Mouse (Mus musculus) embryonic stem cell, embryonic (primary cell): ENCODE measurements around the gene C1rb.
"Not testable (repeated sequence)": the region's sequence is repeated elsewhere in the genome, so short reads cannot be mapped to it uniquely, and the experiment has no call there.

ENCODE experiments used
- CTCF ChIA-PET, 4 experiments: fragments of 300-600 bp in 2 of 4; fragments of 350-600 bp in 2 of 4; sonication (Branson Sonifier 250); formaldehyde crosslinking; loops; one replicate each; lab custom pipeline; 2022; ENCODE audit warnings: inconsistent platforms in 2 of 4; lab: Charles Lee
- POLR2A ChIA-PET, 4 experiments: fragments of 300-600 bp in 2 of 4; fragments of 350-600 bp in 2 of 4; sonication (Branson Sonifier 250); formaldehyde crosslinking; loops; one replicate each; lab custom pipeline; 2022; ENCODE audit warnings: antibody characterized with exemption in 4 of 4, inconsistent platforms in 1 of 4; lab: Charles Lee

The C1rb gene

DNA sequence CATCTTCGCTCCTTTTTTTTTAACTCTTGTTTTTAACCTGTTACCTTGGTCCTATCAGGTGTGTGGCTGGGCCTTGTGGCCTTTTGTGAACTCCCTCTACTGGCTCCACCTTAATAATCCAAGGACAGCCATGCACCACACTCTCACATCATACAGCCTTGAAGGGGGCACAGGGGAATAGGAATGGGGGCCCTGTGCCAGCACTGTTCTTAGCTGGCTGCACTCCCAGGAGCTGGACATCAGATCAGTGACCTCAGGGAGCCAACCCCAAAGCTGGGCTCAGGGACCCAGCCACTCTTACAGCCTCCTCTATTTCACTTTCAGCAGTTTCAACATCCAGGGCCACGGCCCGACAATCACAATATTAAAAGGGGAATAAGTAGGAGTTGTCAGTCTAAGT lies 15.7 kb downstream of the C1rb start:
- CTCF ChIA-PET: no interaction called here
- POLR2A ChIA-PET: no interaction called here

- POLR2A ChIA-PET: no interaction called here
- CTCF ChIA-PET: no interaction called here
Measured at GRCm38 (mm10) chr6:124586266-124586665, 16.2 kb downstream of the C1rb start.

GRCm38 (mm10) chr6:124588771-124589170 lies 18.7 kb downstream of the C1rb start:
- CTCF ChIA-PET: interaction anchor here in 1 of 4 experiments (0.7 kb wide), 1 partner anchor 116 kb away, joined by 6 read pairs; no protein-coding TSS in a partner anchor
- POLR2A ChIA-PET: interaction anchor here in 1 of 4 experiments (0.7 kb wide), 1 partner anchor 58 kb away, joined by 5 read pairs; no protein-coding TSS in a partner anchor

GRCm38 (mm10) chr6:124592186-124592700 lies 22.1 kb downstream of the C1rb start:
- POLR2A ChIA-PET: no interaction called here
- CTCF ChIA-PET: no interaction called here

DNA sequence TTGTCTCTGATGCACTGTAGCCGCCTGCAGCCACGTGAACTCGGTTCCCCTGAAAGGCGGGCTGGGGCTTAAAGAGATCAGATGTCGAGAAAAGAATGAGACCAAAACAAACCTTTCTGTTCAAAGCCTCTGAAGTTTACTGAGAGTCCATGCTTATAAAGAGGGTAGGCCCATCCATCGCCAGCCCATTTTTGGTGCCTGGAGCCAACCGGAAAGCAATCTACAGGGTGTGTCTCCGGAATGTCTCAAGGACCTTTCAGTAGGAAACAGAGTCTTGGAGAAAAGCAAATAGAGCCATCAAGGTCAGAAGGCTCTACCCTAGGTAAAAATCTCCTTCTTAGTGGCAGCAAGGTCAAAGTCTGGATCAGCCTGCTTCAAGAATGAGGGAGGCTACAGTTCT lies 23.0 kb downstream of the C1rb start:
- POLR2A ChIA-PET: no interaction called here
- CTCF ChIA-PET: no interaction called here

- CTCF ChIA-PET: no interaction called here
- POLR2A ChIA-PET: no interaction called here
Measured at GRCm38 (mm10) chr6:124602031-124602430, 31.9 kb downstream of the C1rb start.

DNA sequence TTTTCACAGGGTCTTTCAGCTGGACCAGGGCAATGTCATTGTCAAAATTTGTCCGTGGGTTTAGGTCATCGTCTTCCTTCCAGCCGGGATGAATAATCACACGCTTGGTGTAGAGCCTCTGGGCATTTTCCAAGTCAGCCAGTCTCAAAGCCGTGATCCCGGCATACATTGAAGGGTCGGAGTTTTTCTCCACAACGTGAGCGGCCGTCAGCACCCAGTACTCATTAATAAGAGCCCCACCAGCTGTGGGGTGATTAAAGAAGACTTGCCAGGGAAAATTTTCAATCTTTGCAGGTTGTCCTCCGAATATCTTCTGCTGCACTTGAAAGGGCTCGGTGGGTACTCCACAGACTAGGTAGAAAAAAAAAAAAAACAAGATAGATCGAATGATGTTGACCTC lies 55.5 kb downstream of the C1rb start:
- CTCF ChIA-PET: no interaction called here
- POLR2A ChIA-PET: no interaction called here

GRCm38 (mm10) chr6:124626184-124626583 lies 56.1 kb downstream of the C1rb start:
- POLR2A ChIA-PET, CTCF ChIA-PET: not testable (repeated sequence)

- CTCF ChIA-PET: interaction anchor here in 1 of 4 experiments (0.6 kb wide), 1 partner anchor 129 kb away, joined by 4 read pairs; no protein-coding TSS in a partner anchor
- POLR2A ChIA-PET: no interaction called here
Measured at GRCm38 (mm10) chr6:124630763-124631162, 60.7 kb downstream of the C1rb start.
